Mouse (Mus musculus): ENCODE data around the gene Gm5890. TPM values are rescaled to one million over a fixed set of nuclear protein-coding genes. Genes with fewer than 3 reads are reported as not detected.
"Not testable (repeated sequence)": the region's sequence is repeated elsewhere in the genome, so short reads cannot be mapped to it uniquely, and the experiment has no call there.

Gm5890 gene
- not detected in 2 replicates for polyA plus RNA-seq (2016; fragmentation: Nextera tagmentation; extraction: Ambion mirVana)

DNA sequence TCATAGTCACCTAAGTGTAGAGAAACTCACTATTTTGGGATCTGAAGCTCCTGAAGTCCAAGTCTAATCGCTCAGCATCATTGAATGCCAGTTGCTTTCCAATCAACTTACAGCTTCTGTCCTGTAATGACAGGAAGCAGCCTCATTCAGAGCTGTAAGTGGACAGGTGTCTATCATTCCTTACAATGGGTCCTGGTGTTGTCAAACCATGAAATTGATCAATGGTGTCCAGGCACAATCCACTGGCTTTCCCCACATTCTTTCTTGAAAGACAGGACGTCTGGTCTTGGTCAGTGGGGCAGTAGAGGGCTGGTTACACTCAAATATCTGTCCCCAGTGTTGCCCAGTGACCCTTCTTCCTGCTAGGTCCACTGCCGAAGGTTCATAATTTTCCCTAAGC is at the start of gene Gm5890:
TSS of gene Gm5890 (minus strand) at position 101 of the 400 bp plus-strand sequence.
- H3K4me3 ChIP-seq; H3K27me3 ChIP-seq (ENCODE audit: insufficient read depth, poor library complexity, severe bottlenecking); H3K4me1 ChIP-seq; H3K36me3 ChIP-seq; H3K9me3 ChIP-seq; H3K27ac ChIP-seq; DNase-seq (ENCODE audit: low spot score): not testable (repeated sequence)
- no CpG with 5 or more reads among the region's 3 CpGs for WGBS

DNA sequence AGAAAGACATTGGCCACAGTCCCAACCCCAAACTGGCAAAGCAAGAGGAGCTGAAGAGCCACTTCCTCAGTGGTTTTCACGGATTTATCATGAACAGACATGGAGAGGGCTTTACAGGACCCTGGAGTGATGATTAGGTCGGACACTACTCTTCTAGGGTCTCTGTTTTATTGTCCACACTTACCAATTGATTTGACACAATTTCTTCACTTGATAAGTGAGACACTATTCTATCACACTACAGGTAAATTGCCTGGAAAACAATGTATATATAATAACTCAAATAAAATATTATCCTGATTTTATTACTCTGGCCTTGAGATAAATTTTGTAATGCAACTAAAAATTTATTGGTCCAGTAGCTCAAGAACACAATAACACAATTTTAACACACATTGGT is 28.9 kb downstream of the Gm5890 start, which contains the start of gene Gm4498:
TSS of gene Gm4498 (minus strand) at position 101 of the 400 bp plus-strand sequence.
- no CpG with 5 or more reads among the region's 2 CpGs for WGBS
- not testable (repeated sequence) for H3K27ac ChIP-seq; H3K36me3 ChIP-seq; H3K4me3 ChIP-seq; H3K9me3 ChIP-seq; H3K27me3 ChIP-seq (ENCODE audit: insufficient read depth, poor library complexity, severe bottlenecking); DNase-seq (ENCODE audit: low spot score); H3K4me1 ChIP-seq

Other genes starting within 250 kb of the Gm5890 start
- gene Vmn1r91, start 163.2 kb downstream of the Gm5890 start, polyA plus RNA-seq (2016; fragmentation: Nextera tagmentation; extraction: Ambion mirVana), result not detected in 2 replicates
- not detected in 2 replicates for gene Gm16442, start 140.3 kb downstream of the Gm5890 start, polyA plus RNA-seq (2016; fragmentation: Nextera tagmentation; extraction: Ambion mirVana)
- not detected in 2 replicates for gene Vmn1r93, start 123.7 kb downstream of the Gm5890 start, polyA plus RNA-seq (2016; fragmentation: Nextera tagmentation; extraction: Ambion mirVana)
- gene Vmn1r94, start 94.5 kb downstream of the Gm5890 start, polyA plus RNA-seq (2016; fragmentation: Nextera tagmentation; extraction: Ambion mirVana), result not detected in 2 replicates
- gene Vmn1r95, start 69.1 kb downstream of the Gm5890 start, polyA plus RNA-seq (2016; fragmentation: Nextera tagmentation; extraction: Ambion mirVana), result not detected in 2 replicates
- not detected in 2 replicates for gene Gm6164, start 57.2 kb downstream of the Gm5890 start, polyA plus RNA-seq (2016; fragmentation: Nextera tagmentation; extraction: Ambion mirVana)
- gene Gm4498, start 29.0 kb downstream of the Gm5890 start, polyA plus RNA-seq (2016; fragmentation: Nextera tagmentation; extraction: Ambion mirVana), result not detected in 2 replicates
- gene Gm4133, start 71.2 kb upstream of the Gm5890 start, polyA plus RNA-seq (2016; fragmentation: Nextera tagmentation; extraction: Ambion mirVana), result not detected in 2 replicates
- gene Gm5728, start 112.6 kb upstream of the Gm5890 start, polyA plus RNA-seq (2016; fragmentation: Nextera tagmentation; extraction: Ambion mirVana), result not detected in 2 replicates
- gene Vmn1r100, start 155.1 kb upstream of the Gm5890 start, polyA plus RNA-seq (2016; fragmentation: Nextera tagmentation; extraction: Ambion mirVana), result not detected in 2 replicates
- gene Vmn1r101, start 179.8 kb upstream of the Gm5890 start, polyA plus RNA-seq (2016; fragmentation: Nextera tagmentation; extraction: Ambion mirVana), result not detected in 2 replicates
- gene Gm10670, start 212.1 kb upstream of the Gm5890 start, polyA plus RNA-seq (2016; fragmentation: Nextera tagmentation; extraction: Ambion mirVana), result not detected in 2 replicates
- not detected in 2 replicates for gene Vmn1r103, start 247.7 kb upstream of the Gm5890 start, polyA plus RNA-seq (2016; fragmentation: Nextera tagmentation; extraction: Ambion mirVana)

All from heart, embryonic 10.5 days (tissue).